Mouse (Mus musculus) layer of hippocampus, postnatal 14 days (tissue): ENCODE measurements at regions not wholly inside any gene's neighbourhood (a gene's known extent, or its start where the extent isn't known, plus 50 kb on each side); places are given as distances from the start of the nearest gene placed in this dataset.
A peak's percentile ranks its signal among the peaks of the same experiment; 100 is the strongest.

Experiments used
- DNase-seq, 2 experiments: peaks; one replicate each; pipeline ENCODE4 v3.0.0; 2021 to 2022; ENCODE audit warnings: low spot score in 2 of 2, mixed read lengths in 1 of 2

DNA sequence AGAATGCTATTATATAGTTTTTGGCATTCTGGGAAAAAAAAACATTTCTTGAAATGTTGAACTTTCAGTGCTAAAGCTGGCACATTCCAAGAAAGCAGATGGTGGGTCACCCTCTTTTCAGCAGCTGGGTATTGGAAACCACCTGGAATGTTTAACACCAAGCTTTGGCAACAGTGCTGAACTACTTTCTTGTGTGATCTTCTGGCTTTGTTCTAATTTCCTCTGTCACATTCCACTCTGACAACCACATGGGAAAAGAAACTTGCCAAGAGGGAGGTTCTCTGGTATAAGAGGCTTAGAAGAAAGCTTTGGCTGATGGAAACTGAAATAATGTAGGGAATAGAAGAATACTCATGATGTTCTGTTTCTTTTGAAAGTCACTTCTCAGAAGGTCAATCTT, 920.4 kb upstream of the Tenm4 start:
- no peak for DNase-seq

DNA sequence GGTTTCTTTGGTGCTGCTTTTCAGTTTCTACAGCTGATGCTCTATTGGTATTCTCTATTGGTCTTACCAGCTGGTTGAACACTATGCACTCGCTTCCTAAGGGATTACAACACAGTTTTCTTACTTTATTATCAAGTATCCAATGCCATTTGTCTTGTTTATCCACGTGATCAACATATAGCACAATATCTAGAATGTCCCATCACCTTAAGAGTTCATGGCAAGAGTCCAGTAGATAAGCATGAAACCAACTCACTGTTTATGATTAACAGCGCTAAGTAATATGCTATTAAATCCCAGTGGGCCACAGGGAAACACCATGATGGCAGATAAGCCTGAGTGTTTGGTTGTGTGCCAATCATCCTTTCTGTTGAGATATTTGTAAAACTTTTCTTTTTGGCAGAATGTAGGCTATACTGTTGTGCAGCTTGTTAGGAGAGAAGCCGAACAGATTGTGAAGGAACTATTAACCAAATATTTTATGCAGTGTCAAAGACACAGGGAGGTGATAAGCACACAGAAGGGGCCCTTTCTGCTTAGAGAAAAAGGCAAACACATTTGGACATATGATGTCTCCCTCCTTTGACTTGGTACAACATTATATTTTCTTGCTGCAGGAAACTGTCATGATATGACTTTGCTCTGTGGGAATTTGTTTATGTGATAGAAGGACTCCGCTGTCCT, 917.0 kb upstream of the Tenm4 start:
- DNase-seq, result peak in 1 of 2 experiments; percentile 4

DNA sequence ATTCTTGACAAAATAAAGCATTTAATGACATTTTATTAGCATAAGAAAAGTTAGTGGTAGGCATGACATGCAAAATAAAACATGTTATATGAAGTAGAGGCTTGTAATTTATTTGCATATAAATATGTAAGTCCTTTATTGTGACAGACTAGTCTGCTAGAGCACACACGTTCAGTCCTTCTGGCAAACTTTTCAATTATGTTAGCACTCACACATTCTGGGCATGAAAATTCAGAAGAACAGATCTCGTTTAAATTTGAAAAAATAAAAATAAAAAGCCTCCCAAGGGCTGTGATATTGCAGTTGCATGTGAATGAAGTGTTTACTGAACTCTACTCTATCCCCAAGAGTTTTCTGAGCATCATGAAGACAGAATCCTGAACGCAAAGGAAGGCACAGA, 916.1 kb upstream of the Tenm4 start:
- DNase-seq, result no peak

DNA sequence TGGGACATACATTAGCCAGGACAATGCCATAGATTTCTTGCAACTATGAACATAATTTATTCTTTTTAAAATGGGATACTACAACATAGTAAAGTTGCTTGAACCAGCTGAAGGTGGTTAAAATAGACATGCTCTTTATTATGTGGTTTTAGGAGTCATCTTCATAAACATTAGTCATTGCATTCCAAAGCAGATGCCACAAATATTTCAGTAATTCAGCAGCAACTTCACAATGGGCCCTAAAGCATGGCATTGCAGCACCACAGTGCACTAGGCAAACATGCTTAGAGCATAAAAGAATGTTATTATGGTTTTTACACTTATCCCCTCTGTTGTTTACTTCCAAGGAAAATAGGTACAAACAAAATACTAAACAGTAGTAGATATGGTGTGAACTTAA, 915.3 kb upstream of the Tenm4 start:
- no peak for DNase-seq

DNA sequence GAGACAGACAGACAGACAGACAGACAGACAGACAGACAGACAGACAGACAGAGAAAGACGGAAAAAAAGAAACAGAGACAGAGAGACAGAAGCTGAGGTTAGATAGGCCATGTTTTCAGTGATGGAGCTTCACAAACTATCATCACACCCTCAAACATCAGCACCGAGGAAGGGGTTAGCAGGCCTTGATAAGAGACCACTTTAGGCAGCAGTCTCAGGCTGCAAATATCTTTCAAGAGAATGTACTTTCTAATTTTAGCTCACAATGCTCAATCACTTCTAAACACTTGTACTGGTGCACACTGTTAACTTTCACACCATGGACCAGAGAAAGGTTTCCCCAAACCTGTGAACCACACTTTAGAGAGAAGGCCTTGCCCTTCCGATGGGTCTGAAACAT, 908.1 kb upstream of the Tenm4 start:
- no peak for DNase-seq

DNA sequence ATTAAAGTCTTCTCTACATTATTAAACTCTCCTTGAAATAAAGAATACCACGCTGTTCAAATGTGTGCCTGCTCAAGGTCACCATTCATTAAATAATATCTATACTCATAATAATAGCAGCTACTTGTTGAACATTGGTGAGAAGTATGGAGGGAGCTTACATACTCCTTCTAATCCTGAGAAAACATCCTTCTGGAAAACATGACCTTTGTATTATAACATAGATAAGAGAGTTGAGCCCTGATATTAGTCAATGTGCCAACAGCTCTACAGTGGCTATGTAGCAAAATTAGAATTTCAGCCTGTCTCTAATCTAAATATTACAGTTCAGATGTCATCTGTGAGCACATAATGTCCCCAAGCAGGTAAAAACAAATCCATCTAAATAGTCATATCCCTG, 893.8 kb upstream of the Tenm4 start:
- no peak for DNase-seq

DNA sequence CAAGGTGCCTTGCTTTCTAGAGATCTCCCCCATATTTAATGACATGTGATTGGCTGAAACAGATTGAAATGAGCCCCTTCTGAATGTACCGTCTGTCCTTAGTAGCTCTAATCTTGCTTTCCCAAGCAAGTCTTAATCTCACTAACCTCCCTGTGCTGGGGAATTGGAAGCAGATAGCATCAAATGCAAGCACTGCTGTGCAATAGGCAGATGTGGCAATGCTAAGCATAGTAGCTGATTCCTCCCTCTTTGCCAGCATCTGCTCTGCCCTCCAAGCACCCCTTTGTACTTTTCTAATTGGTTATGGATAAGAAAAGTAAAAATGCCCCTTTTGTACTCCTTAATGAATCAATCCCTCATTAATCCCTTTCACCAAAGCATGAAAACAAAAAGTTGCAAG, 857.4 kb upstream of the Tenm4 start:
- no peak for DNase-seq

DNA sequence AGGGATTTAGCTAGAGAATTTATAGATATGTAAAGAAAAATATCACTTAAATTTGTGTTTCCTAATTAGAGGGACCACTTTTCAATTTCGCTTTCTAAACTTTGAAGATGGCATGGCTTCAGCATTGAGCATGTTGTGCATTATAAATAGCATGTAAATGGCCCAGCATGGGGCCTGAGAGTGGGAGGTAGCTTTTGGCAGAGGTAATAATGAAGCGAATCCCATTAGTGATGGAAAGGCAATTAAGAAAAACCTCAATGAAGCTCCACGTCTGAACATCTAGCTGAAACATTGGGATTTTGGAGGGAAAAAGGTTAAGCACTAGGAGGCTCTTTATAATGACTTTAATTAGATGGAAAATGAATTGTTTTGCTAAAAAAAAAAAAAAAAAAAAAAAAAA, 848.0 kb upstream of the Tenm4 start:
- peak in 1 of 2 experiments; percentile 48 for DNase-seq

DNA sequence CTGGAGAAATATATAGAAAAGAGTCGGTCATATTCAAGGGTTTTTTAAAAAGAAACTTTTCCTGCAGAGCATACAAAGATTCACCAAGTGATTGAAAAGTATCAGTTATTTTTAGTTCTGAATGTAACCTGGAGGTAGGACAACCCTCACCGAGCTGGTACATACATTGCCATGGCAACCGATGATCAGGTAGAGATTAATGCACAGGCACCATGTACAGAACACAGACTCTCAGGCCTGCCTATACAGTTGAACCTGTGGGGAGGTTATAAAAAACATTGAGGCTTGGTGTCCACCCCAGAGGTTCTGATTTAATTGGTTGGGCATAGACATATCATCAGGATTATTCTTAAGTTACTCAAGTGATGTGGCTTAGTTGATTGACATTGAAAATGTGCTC, 846.1 kb upstream of the Tenm4 start:
- DNase-seq, result no peak

DNA sequence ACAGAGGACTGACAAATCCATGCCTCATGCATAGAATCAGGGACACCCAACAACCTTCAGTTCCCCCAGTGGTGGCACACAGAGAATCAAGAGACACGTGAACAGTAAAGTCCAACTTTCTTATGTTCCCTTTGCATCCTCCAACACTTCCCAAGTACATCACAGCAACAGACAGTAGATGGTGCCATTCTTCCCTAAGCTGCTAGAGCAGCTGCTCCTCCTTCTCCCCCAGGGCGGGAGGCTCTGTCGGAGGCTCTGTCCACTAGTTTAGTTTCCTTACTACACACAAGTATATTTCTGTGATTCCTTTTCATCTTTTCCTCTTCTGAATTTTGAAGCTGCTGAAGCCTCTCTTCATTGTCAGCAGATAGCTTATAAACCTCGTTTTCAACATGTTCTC, 839.0 kb upstream of the Tenm4 start:
- no peak for DNase-seq

DNA sequence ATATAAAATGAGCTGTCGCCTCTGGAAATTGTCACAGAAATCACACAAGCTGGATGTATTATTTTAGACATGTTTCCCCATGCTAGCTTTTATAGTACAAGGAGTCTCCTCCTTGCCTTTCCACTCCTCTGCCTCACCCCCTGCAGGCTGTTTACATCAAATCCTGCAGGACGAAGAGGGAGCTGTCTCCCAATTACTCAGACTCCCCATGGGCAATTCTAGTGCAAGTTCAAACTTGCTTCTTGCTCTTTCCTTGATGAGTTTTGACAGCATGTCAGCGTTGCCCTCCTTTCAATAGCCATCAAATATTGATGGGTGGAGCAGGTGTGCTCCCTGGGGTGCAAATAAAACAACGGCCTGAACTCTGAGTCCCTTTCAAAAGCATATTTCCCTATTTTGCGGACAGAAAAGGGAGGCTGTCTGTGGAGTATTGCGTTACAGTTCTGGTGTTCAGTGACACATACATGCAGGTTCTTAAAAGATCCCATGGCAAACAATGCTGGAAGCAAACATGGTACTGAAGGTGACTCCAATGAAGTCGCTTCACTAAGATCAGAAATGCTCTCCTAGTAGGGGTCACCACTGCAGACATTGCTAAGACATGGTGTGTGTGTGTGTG, 820.8 kb upstream of the Tenm4 start:
- no peak for DNase-seq

DNA sequence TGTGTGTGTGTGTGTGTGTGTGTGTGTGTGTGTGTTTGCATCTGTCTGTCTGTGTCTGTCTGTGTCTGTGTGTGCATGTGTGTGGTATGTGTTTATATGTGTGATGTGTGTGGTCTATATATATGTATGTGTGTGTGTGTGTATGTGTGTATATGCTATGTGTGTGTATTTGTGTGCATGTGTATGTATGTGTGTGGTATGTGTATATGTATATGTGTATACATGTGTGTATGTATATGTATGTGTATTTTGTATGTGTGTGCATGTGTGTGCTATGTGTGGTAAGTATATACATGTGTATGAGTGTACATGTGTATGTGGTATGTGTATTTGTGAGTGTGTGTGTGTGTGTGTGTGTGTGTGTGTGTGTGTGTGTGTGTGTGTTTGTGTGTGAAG, 820.2 kb upstream of the Tenm4 start:
- DNase-seq, result no peak

DNA sequence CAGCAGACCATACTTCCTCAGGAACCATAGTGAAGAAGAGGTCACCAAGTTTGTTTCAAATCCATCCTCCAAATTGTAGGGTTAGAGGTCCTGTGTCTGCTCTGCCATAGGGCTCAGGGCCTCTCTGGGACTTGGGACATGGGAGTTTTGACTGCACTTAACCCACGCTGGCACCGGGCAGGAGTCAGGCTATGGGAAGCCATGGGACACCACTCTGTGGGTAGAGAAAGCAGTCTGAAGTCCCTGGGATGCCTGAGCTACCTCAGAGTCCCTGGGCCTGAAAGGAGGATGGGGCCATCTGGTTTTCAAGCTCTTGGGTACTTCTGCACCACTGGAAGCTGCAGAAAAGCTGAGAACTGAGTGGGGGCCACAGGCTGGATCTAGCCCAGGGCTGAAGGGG, 819.7 kb upstream of the Tenm4 start:
- no peak for DNase-seq

DNA sequence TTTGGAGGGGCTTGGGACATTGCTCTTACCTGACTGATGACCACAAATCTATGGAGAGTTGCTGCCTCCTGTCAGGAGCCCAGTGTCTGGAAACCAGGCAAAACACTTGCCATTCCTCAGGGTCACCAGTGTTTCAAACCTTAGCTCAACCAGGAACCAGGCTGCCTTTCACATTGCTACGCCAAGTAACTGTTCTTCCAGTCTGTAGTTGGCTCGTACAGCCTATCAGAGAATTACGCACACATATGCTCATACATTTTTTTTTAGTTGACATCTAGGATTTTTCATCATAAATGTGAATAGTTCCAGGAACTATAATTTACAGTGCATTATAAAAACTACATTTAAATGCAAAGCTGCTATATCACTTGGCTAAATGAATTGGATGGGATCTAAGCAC, 818.9 kb upstream of the Tenm4 start:
- DNase-seq, result no peak

DNA sequence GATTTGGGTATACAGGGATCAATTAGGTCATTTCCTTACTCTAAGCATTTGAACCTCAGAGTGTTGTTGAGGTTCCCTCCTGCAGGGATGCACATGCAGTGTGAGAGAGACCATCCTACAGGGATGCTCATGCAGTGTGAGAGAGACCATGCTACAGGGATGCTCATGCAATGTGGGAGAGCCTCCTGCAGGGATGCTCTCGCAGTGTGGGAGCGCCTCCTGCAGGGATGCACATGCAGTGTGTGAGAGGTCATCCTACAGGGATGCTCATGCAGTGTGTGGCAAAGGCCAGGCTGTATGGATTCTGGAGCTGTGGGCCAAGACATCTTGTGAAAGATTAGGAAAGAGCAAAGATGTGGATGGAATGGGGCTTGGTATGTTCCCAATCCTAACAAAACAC, 816.1 kb upstream of the Tenm4 start:
- DNase-seq, result no peak

DNA sequence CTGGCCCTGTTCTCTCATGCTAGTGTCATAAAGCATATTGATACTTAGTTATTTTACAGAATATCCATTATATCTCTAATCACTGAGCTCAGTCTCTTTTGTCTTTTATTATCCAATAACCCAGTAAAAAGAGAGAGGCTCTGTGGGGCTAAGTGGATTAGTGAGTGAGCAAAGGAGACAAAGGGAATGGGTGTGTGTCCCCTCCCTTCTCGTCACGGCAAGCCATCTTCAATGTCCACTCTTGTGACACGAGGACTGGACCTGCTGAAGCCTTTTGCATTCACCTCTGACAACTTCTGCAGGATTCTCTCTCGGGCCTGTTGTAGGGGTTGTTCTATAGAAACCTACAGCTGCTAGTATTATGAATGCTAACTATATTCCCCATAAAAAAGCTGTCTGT, 812.3 kb upstream of the Tenm4 start:
- no peak for DNase-seq

DNA sequence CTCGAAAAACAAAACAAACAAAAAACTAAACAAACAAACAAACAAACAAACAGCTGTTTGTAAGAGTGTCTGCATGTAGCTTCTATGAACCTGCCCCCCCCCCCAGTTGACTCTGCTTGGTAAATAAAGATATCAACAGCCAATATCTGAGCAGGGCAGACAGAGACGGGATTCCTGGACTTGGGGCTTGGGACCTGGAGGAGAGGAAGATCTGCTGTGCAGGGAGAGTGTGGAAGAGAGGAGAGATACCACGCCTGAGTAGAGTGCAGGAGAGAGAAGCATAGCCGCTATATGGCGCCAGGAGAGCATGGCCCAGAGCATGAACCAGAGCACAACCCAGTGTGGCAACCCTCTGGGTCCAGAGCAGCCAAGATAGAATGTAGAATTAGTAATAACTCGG, 811.9 kb upstream of the Tenm4 start:
- DNase-seq, result no peak
